Mouse (Mus musculus): Measurements from ENCODE around the gene Lbx1. TPM values are rescaled to one million over a fixed set of nuclear protein-coding genes. Genes with fewer than 3 reads are reported as not detected.

Lbx1 gene
- polyA plus RNA-seq, 1 experiment from 2014 or later, result 0.75 TPM

DNA sequence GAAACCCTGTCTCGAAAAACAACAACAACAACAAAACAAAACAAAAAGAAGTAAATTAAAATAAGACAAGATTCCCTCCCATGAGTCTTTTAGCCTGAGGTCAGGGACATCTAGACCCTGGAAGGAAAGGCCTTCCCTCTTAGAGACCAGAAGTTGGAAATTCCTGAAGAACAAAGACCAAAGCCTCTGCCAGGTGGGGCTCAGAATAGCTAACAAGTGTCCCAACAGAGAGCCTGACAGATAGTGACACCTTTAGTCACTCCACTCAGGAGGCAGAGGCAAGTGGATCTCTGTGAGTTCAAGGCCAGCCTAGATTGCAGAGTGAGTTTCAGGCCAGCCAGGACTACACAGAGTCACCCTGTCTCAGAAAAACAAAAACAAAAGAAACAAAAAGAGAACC is 26.4 kb downstream of the Lbx1 start:
- 77% methylated on average over 1 of the region's 1 CpGs for WGBS
- ATAC-seq (ENCODE audit: insufficient number of reproducible peaks, low FRiP score, low TSS enrichment, low read depth), result no peak
- no peak overlapping the region for H3K4me3 ChIP-seq (replicated peaks)
- no peaks in the 10 kb centered on the region for H3K36me3 ChIP-seq
- no peaks in the 10 kb centered on the region for H3K9me3 ChIP-seq (replicated peaks)
- peaks cover 13% of the 10 kb centered on the region for H3K4me1 ChIP-seq
- H3K4me2 ChIP-seq (replicated peaks), result no peak overlapping the region
- H3K27me3 ChIP-seq, result peaks cover 2% of the 10 kb centered on the region
- peak overlapping the region; percentile 72 for H3K27ac ChIP-seq (replicated peaks)
- H3K9ac ChIP-seq, result no peak overlapping the region

DNA sequence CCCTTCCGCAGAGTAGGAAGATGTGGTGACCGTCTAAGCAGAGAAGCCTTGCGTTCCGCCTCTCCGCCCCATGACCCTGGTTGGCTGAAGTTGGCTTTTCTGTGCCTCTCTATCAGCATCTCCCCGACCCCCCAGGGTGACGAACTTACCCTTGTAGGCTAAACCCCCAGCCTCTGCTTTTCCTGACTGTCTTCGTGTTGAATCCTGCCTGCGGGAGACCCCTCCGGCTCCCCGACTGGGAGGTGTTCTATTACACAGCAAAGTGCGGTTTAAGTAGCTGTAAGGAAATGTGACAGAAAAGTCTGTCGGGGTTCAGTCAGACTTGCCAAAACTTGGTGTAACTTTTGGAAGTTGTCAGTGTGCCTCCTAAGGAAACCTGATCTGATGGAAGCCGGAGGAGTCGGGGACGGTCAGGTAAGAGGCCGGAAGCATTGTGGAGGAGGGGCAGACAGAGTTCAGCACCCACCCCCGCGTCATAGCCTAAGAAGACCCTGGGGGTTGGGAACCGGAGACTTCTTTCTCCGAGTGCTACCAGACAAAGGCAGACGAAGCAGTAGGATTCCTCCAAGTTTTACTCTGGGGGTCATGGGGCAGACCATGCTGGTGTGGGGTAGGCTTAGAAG is 27.1 kb downstream of the Lbx1 start:
- 0 out of 2 replicates have a peak overlapping the region, but pooled peaks have one; percentile 4 for H3K9ac ChIP-seq
- WGBS, result 10% methylated on average over 22 of the region's 22 CpGs
- peak overlapping the region; percentile 46 for H3K4me2 ChIP-seq (replicated peaks)
- ATAC-seq (ENCODE audit: insufficient number of reproducible peaks, low FRiP score, low TSS enrichment, low read depth), result peak; percentile 43
- peaks cover 2% of the 10 kb centered on the region for H3K27me3 ChIP-seq
- peaks cover 13% of the 10 kb centered on the region for H3K4me1 ChIP-seq
- H3K9me3 ChIP-seq (replicated peaks), result no peaks in the 10 kb centered on the region
- H3K36me3 ChIP-seq, result no peaks in the 10 kb centered on the region
- peak overlapping the region; percentile 71 for H3K27ac ChIP-seq (replicated peaks)
- peak overlapping the region; percentile 30 for H3K4me3 ChIP-seq (replicated peaks)

DNA sequence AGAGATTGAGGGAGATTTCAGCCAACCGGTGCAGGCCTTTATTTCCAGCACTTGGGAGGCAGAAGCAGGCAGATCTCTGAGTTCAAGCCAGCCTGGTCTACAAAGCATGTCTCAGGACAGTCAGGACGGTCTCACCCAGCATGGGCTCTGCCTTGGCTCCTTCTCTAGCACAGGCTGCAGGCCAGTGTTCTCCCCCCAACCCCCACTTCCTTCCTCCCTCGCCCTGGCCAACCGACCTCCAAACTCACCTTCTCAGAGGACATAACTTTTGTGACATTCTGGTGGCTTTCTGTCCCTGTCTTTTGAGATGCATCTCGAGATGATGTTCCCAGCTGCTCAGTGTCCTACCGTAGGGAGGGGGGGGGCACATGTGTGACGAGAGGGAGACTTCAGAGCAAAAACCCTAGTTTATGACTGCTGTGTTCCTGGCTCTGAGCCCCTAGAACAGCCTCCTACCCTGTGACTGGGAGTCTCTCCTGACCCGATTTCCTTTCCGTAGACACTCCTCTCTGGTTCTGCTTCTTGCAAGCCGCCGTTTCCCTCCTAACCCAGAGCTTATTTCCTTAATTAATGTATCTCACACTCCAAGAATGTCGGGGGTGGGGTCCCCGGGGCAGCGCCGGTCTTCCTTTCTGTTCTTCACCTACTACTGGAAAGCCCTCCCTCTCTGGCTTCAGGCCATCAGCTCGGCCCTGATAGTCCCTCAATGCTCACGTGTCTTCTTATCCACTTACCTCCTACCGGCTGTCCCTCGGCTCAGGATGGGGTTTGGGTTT is 27.8 kb downstream of the Lbx1 start:
- Histone ChIP-seq H3K9ac (0 out of 2 replicates have a peak overlapping the region, but pooled peaks have one; percentile 4), H3K4me1 (peaks cover 13% of the 10 kb centered on the region), H3K27ac (replicated peaks) (peak overlapping the region; percentile 71), H3K9me3 (replicated peaks) (no peaks in the 10 kb centered on the region), H3K4me3 (replicated peaks) (peak overlapping the region; percentile 30), H3K4me2 (replicated peaks) (peak overlapping the region; percentile 46), H3K36me3 (no peaks in the 10 kb centered on the region), H3K27me3 (peaks cover 2% of the 10 kb centered on the region)
- ATAC-seq (ENCODE audit: insufficient number of reproducible peaks, low FRiP score, low TSS enrichment, low read depth), result no peak; the same call in 1 of the 2 replicates
- WGBS, result 23% methylated on average over 19 of the region's 19 CpGs

DNA sequence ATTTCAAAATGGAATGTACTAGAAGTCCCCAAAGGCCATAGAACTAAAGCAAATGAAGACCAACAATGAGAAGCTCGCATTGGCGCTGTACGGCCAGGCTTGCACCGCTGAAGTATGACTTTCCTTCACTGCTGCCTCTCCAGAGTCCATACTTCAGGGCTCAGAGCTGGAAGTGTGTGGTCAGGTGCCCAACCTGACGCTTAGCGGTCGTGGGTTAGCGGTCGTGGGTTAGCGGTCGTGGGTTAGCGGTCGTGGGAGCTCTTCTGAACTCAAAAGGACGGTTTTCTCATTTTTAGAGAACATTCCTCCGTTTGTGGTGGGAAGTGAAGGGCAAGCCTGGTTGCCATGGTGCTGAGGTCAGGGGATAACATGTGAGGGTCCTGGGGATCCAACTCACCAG is 28.5 kb downstream of the Lbx1 start:
- peaks cover 2% of the 10 kb centered on the region for H3K27me3 ChIP-seq
- H3K9me3 ChIP-seq (replicated peaks), result no peaks in the 10 kb centered on the region
- H3K4me3 ChIP-seq (replicated peaks), result no peak overlapping the region
- peaks cover 13% of the 10 kb centered on the region for H3K4me1 ChIP-seq
- H3K27ac ChIP-seq (replicated peaks), result no peak overlapping the region
- 94% methylated on average over 15 of the region's 15 CpGs for WGBS
- no peak overlapping the region for H3K4me2 ChIP-seq (replicated peaks)
- no peak overlapping the region for H3K9ac ChIP-seq
- ATAC-seq (ENCODE audit: insufficient number of reproducible peaks, low FRiP score, low TSS enrichment, low read depth), result no peak
- H3K36me3 ChIP-seq, result no peaks in the 10 kb centered on the region

DNA sequence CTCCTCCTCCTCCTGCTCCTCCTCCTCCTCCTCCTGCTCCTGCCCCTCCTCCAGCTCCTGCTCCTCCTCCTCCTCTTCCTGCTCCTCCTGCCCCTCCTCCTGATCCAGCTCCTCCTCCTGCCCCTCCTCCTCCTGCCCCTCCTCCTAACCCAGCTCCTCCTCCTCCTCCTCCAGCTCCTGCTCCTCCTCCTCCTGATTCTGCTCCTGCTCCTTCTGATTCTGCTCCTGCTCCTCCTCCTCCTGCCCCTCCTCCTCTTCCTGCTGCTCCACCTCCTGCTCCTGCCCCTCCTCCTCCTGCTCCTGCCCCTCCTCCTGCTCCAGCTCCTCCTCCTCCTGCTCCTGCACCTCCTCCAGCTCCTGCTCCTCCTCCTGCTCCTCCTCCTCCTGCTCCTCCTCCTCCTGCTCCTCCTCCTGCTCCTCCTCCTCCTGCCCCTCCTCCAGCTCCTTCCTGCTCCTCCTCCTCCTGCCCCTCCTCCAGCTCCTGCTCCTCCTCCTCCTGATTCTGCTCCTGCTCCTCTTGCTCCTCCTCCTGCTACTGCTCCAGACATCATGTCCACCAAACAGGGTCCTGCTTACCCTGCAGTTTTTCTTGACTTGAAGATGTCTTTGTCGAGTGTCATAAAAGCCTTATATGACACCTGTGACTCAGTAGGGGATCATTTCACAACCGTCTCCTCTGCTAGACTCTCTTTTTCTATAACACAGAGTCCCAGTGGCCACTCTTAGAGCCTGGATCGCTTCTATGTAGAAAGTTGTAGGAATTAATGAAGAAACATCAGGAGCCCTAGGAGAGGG is 30.1 kb downstream of the Lbx1 start:
- Histone ChIP-seq H3K36me3 (no peaks in the 10 kb centered on the region), H3K27me3 (peaks cover 2% of the 10 kb centered on the region), H3K9ac (no peak overlapping the region), H3K27ac (replicated peaks) (no peak overlapping the region), H3K9me3 (replicated peaks) (no peaks in the 10 kb centered on the region), H3K4me3 (replicated peaks) (no peak overlapping the region), H3K4me1 (peaks cover 13% of the 10 kb centered on the region), H3K4me2 (replicated peaks) (no peak overlapping the region)
- 74% methylated on average over 3 of the region's 3 CpGs for WGBS
- no peak for ATAC-seq (ENCODE audit: insufficient number of reproducible peaks, low FRiP score, low TSS enrichment, low read depth)

DNA sequence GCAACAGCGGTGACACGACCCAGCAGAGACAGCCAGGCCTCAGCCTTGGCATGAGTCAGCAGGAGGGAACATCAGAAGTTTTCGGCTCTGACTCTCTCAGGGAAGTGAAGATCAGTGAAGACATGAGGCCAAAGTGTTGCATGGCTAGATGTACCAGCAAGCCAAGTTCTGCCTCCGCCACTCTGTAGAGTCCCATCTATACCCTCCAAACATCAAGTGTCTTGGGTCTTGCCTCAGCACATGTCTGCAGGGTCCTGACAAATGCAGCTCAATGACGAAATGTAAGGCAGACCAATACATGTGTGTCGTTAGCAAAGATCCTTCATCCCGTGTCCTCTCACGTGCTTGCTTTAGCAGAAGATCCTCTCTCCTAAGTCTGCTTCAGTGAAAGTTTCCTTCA is 38.6 kb downstream of the Lbx1 start:
- 86% methylated on average over 8 of the region's 8 CpGs for WGBS
- no peaks in the 10 kb centered on the region for H3K4me1 ChIP-seq
- no peaks in the 10 kb centered on the region for H3K27me3 ChIP-seq
- no peak for ATAC-seq (ENCODE audit: insufficient number of reproducible peaks, low FRiP score, low TSS enrichment, low read depth)
- H3K9ac ChIP-seq, result no peak overlapping the region
- no peak overlapping the region for H3K4me2 ChIP-seq (replicated peaks)
- no peaks in the 10 kb centered on the region for H3K36me3 ChIP-seq
- 0 out of 2 replicates have a peak, but pooled peaks cover 6% of the 10 kb centered on the region for H3K9me3 ChIP-seq (replicated peaks)
- no peak overlapping the region for H3K27ac ChIP-seq (replicated peaks)
- no peak overlapping the region for H3K4me3 ChIP-seq (replicated peaks)

DNA sequence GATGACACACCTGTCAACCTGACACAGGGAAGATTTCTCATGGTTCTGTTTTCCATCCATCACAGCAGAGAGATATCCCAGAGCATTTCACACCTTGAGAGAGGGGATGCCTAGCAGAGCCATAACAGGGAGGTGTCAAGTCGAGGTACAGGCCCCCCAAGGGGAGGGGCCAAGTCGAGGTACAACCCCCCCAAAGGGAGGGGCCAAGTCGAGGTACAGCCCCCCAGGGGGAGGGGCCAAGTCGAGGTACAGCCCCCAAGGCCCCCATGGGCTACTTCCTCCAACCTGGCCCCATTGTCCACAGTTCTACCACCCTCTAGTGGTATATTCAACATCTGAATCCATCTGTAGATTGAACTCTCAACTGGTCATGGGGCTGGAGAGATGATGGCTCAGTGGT is 41.0 kb downstream of the Lbx1 start:
- Histone ChIP-seq H3K9me3 (replicated peaks) (0 out of 2 replicates have a peak, but pooled peaks cover 6% of the 10 kb centered on the region), H3K4me3 (replicated peaks) (no peak overlapping the region), H3K36me3 (no peaks in the 10 kb centered on the region), H3K27me3 (no peaks in the 10 kb centered on the region), H3K27ac (replicated peaks) (no peak overlapping the region), H3K9ac (no peak overlapping the region), H3K4me2 (replicated peaks) (no peak overlapping the region), H3K4me1 (no peaks in the 10 kb centered on the region)
- ATAC-seq (ENCODE audit: insufficient number of reproducible peaks, low FRiP score, low TSS enrichment, low read depth), result no peak
- WGBS, result 37% methylated on average over 4 of the region's 4 CpGs

Other genes starting within 250 kb of the Lbx1 start
- gene Sema4g, start 246.7 kb downstream of the Lbx1 start, polyA plus RNA-seq (2015; fragmentation: Nextera tagmentation; extraction: Ambion mirVana), result 4.8 and 5.9 TPM in 2 replicates
- gene Twnk, start 230.1 kb downstream of the Lbx1 start, polyA plus RNA-seq (2015; fragmentation: Nextera tagmentation; extraction: Ambion mirVana), result 20.2 and 22.1 TPM in 2 replicates
- gene Mrpl43, start 229.4 kb downstream of the Lbx1 start, polyA plus RNA-seq (2015; fragmentation: Nextera tagmentation; extraction: Ambion mirVana), result 73.1 and 77.3 TPM in 2 replicates
- 75.8 and 80.5 TPM in 2 replicates for gene Lzts2, start 221.4 kb downstream of the Lbx1 start, polyA plus RNA-seq (2015; fragmentation: Nextera tagmentation; extraction: Ambion mirVana)
- gene Pdzd7, start 190.1 kb downstream of the Lbx1 start, polyA plus RNA-seq (2015; fragmentation: Nextera tagmentation; extraction: Ambion mirVana), result 0.68 and 0.75 TPM in 2 replicates
- gene Sfxn3, start 188.3 kb downstream of the Lbx1 start, polyA plus RNA-seq (2015; fragmentation: Nextera tagmentation; extraction: Ambion mirVana), result 37.4 and 41.3 TPM in 2 replicates
- 58.2 and 59.1 TPM in 2 replicates for gene Kazald1, start 160.6 kb downstream of the Lbx1 start, polyA plus RNA-seq (2015; fragmentation: Nextera tagmentation; extraction: Ambion mirVana)
- gene Tlx1, start 85.1 kb downstream of the Lbx1 start, polyA plus RNA-seq (2015; fragmentation: Nextera tagmentation; extraction: Ambion mirVana), result 1.2 and 1.4 TPM in 2 replicates
- gene Btrc, start 127.9 kb upstream of the Lbx1 start, polyA plus RNA-seq (2015; fragmentation: Nextera tagmentation; extraction: Ambion mirVana), result 45.6 and 48.4 TPM in 2 replicates

Data from embryonic facial prominence, embryonic 15.5 days (tissue).